Mouse (Mus musculus) heart, postnatal 0 days (tissue): Measurements from ENCODE around the gene Ugt1a8.
"Not testable (repeated sequence)": the region's sequence is repeated elsewhere in the genome, so short reads cannot be mapped to it uniquely, and the experiment has no call there.

ENCODE experiments used
- CTCF ChIP-seq: IDR thresholded peaks from 2 replicates; pipeline ENCODE4 v1.5.1; 2016; ENCODE audit warnings: antibody characterized with exemption, control low read depth, low read depth
- EP300 ChIP-seq: IDR thresholded peaks from 2 replicates; pipeline ENCODE4 v1.6.1; 2016; ENCODE audit warnings: antibody characterized with exemption, low read depth

GRCm38 (mm10) chr1:88103697-88104468 lies 16.3 kb downstream of the Ugt1a8 start:
- TF ChIP-seq CTCF, EP300: not testable (repeated sequence)
